8 mouse cellular contexts compared by ENCODE assay signal in genomic region chr14:30653943-30654659, GRCm38 (mm10). TPM values are rescaled to one million over a fixed set of nuclear protein-coding genes. Genes with fewer than 3 reads are reported as not detected.
A peak's percentile ranks its signal among the peaks of the same experiment; 100 is the strongest.
DNase-seq lines count a peak whose midpoint lies in the region; ATAC-seq and TF ChIP-seq lines count a peak whose summit lies in the region.

Gene Rft1, plus strand, starts transcription at chr14:30654360.

- no peaks in the 10 kb centered on the region for H3K9me3 ChIP-seq in kidney, embryonic 14.5 days (ENCODE audit: control insufficient read depth, low read length)
- H3K9me3 ChIP-seq in limb, embryonic 15.5 days, result no peaks in the 10 kb centered on the region

- peaks cover 23% of the 10 kb centered on the region for H3K4me1 ChIP-seq in bone marrow macrophage, adult 2 months (ENCODE audit: control insufficient read depth, insufficient read depth, low read length)
- peaks cover 2% of the 10 kb centered on the region; the same call in 1 of the 2 replicates for H3K4me1 ChIP-seq in embryonic fibroblast, embryonic 13.5 days (ENCODE audit: control insufficient read depth, insufficient read depth, low read length)
- H3K4me1 ChIP-seq in kidney, embryonic 14.5 days (ENCODE audit: control insufficient read depth, insufficient read depth, low read length), result no peaks in the 10 kb centered on the region
- peaks cover 12% of the 10 kb centered on the region for H3K4me1 ChIP-seq in limb, embryonic 15.5 days

- H3K36me3 ChIP-seq in kidney, embryonic 14.5 days (ENCODE audit: control insufficient read depth, insufficient read depth, low read length), result peaks cover 8% of the 10 kb centered on the region; the same call in 1 of the 2 replicates
- peaks cover 8% of the 10 kb centered on the region for H3K36me3 ChIP-seq in limb, embryonic 15.5 days

- peak; percentile 89 for ATAC-seq in kidney, embryonic 14.5 days (ENCODE audit: low FRiP score, low TSS enrichment)
- ATAC-seq in limb, embryonic 15.5 days (ENCODE audit: insufficient number of reproducible peaks, low FRiP score, low TSS enrichment, low read depth), result peak; percentile 91

- H3K4me2 ChIP-seq in kidney, embryonic 14.5 days (replicated peaks; ENCODE audit: low read depth, low read length), result peak within 1 kb of the TSS; percentile 63
- H3K4me2 ChIP-seq in limb, embryonic 15.5 days, result peak within 1 kb of the TSS; percentile 63

- peak within 1 kb of the TSS; percentile 87 for H3K9ac ChIP-seq in kidney, embryonic 14.5 days (ENCODE audit: low read depth, low read length)
- H3K9ac ChIP-seq in limb, embryonic 15.5 days, result peak within 1 kb of the TSS; percentile 100

- peak within 1 kb of the TSS; percentile 75 for H3K27ac ChIP-seq in bone marrow macrophage, adult 2 months (ENCODE audit: insufficient read depth, low read depth, low read length)
- H3K27ac ChIP-seq in embryonic fibroblast, embryonic 13.5 days (ENCODE audit: insufficient read depth, low read length), result peak within 1 kb of the TSS; percentile 43; the same call in 1 of the 2 replicates
- H3K27ac ChIP-seq in kidney, embryonic 14.5 days (ENCODE audit: low read depth, low read length), result peak within 1 kb of the TSS; percentile 40; the same call in 1 of the 2 replicates
- peak within 1 kb of the TSS; percentile 90 for H3K27ac ChIP-seq in limb, embryonic 15.5 days

- H3K27me3 ChIP-seq in kidney, embryonic 14.5 days (ENCODE audit: control insufficient read depth, insufficient read depth, low read length), result no peaks in the 10 kb centered on the region
- H3K27me3 ChIP-seq in limb, embryonic 15.5 days, result no peaks in the 10 kb centered on the region

- peak; percentile 75; the same call in 1 of the 2 replicates for TF ChIP-seq POLR2A in bone marrow macrophage, adult 2 months (IDR thresholded peaks at IDR 0.05; ENCODE audit: borderline replicate concordance, low read depth, low read length)
- peak; percentile 96 for TF ChIP-seq POLR2A in embryonic fibroblast, embryonic 13.5 days (IDR thresholded peaks at IDR 0.05; ENCODE audit: low read depth, low read length)

- DNase-seq in A20 (ENCODE audit: low read depth, low spot score), result peak; percentile 98
- DNase-seq in heart, adult 9 months (ENCODE audit: low spot score in 2 of 2), result peak; percentile 96 to 97
- peak; percentile 94 to 98 for DNase-seq in monocyte, adult 2 months (ENCODE audit: low read depth in 1 of 2, low spot score in 2 of 2)
- DNase-seq in spleen, postnatal 36 days (ENCODE audit: low spot score in 2 of 2), result peak; percentile 96

- TF ChIP-seq CTCF in bone marrow macrophage, adult 2 months (IDR thresholded peaks at IDR 0.05; ENCODE audit: low read depth, low read length), result no peak
- TF ChIP-seq CTCF in embryonic fibroblast, embryonic 13.5 days (IDR thresholded peaks at IDR 0.05; ENCODE audit: borderline replicate concordance, insufficient read depth, low read length), result no peak

- 2% methylated on average over 38 of the region's 38 CpGs for WGBS in kidney, embryonic 14.5 days
- 3% methylated on average over 38 of the region's 38 CpGs for WGBS in limb, embryonic 15.5 days

- peak within 1 kb of the TSS; percentile 98 for H3K4me3 ChIP-seq in bone marrow macrophage, adult 2 months (ENCODE audit: insufficient read depth, low read length)
- peak within 1 kb of the TSS; percentile 91 for H3K4me3 ChIP-seq in embryonic fibroblast, embryonic 13.5 days (ENCODE audit: insufficient read depth, low read length)
- peak within 1 kb of the TSS; percentile 83 for H3K4me3 ChIP-seq in kidney, embryonic 14.5 days (ENCODE audit: low read length)
- H3K4me3 ChIP-seq in limb, embryonic 15.5 days, result peak within 1 kb of the TSS; percentile 86

RNA-seq across cellular contexts. Expression of gene Rft1, which starts in this region (rescaled TPM):
- polyA plus RNA-seq in bone marrow macrophage, adult 2 months (2012; ENCODE audit: insufficient read depth, insufficient read length, missing spikeins), result 18.4 and 20.5 TPM in 2 replicates
- polyA plus RNA-seq in embryonic fibroblast, embryonic 13.5 days (2011; ENCODE audit: insufficient read length, low read depth, missing spikeins), result 18.2 and 20.4 TPM in 2 replicates
- polyA plus RNA-seq in kidney, embryonic 14.5 days (2014; fragmentation: Nextera tagmentation; extraction: Ambion mirVana), result 11.6 and 19.4 TPM in 2 replicates
- 16.7 and 18.0 TPM in 2 replicates for polyA plus RNA-seq in limb, embryonic 15.5 days (2015; fragmentation: Nextera tagmentation; extraction: Ambion mirVana)

Comparison
In these comparisons a context has a peak if more than half of its experiments do, and no peak if none do; other contexts are left out.
1. Peak in every context shown above with its lines: DNase-seq, ATAC-seq, H3K4me3 ChIP-seq and H3K27ac ChIP-seq.
2. H3K27ac ChIP-seq: peak in every context shown above with its lines; median percentile 90 in limb, embryonic 15.5 days; 75 in bone marrow macrophage, adult 2 months; 43 in embryonic fibroblast, embryonic 13.5 days; 40 in kidney, embryonic 14.5 days.